Mouse (Mus musculus) kidney, postnatal 0 days (tissue): ENCODE measurements at regions not wholly inside any gene's neighbourhood (a gene's known extent, or its start where the extent isn't known, plus 50 kb on each side); places are given as distances from the start of the nearest gene placed in this dataset.

Experiments used
- ATAC-seq: fragments of 200-750 bp; cut with Nextera tagmentation; replicated peaks from 2 replicates; pipeline ENCODE4 v1.8.0; 2017; ENCODE audit warnings: low read depth, moderate number of reproducible peaks, moderate TSS enrichment, moderate library complexity; ENCODE audit not compliant: low FRiP score
- DNase-seq: peaks from one replicate; pipeline ENCODE4 v3.0.0-alpha.2; 2016; ENCODE audit warnings: low spot score
- H3K27ac ChIP-seq: fragments of 300-500 bp; sonication (generic); 2 replicates; pipeline ENCODE4 v1.5.1; 2014; ENCODE audit warnings: mild to moderate bottlenecking
- H3K27me3 ChIP-seq: fragments of 300-500 bp; sonication (generic); 2 replicates; pipeline ENCODE4 v1.6.1; 2014; ENCODE audit warnings: low read length, mixed read lengths; ENCODE audit not compliant: insufficient read depth
- H3K36me3 ChIP-seq: fragments of 300-500 bp; sonication (generic); 2 replicates; pipeline ENCODE4 v1.6.1; 2014; ENCODE audit warnings: low read length, mixed read lengths; ENCODE audit not compliant: insufficient read depth
- H3K4me1 ChIP-seq: fragments of 300-500 bp; sonication (generic); replicated peaks from 2 replicates; pipeline ENCODE4 v1.6.1; 2014; ENCODE audit warnings: antibody characterized with exemption, low read length, mixed read lengths; ENCODE audit not compliant: insufficient read depth
- H3K4me2 ChIP-seq: fragments of 300-500 bp; sonication (generic); 2 replicates; pipeline ENCODE4 v1.6.1; 2014; ENCODE audit warnings: mild to moderate bottlenecking, low read length, moderate library complexity, mixed read lengths
- H3K4me3 ChIP-seq: fragments of 300-500 bp; sonication (generic); replicated peaks from 2 replicates; pipeline ENCODE4 v1.5.1; 2014; ENCODE audit warnings: low read depth, low read length
- H3K9ac ChIP-seq: fragments of 300-500 bp; sonication (generic); 2 replicates; pipeline ENCODE4 v1.6.1; 2014; ENCODE audit warnings: low read depth, low read length
- H3K9me3 ChIP-seq: fragments of 300-500 bp; sonication (generic); replicated peaks from 2 replicates; pipeline ENCODE4 v1.6.1; 2016; ENCODE audit warnings: low read length, inconsistent platforms, mixed read lengths
- CTCF ChIP-seq: IDR thresholded peaks from 2 replicates; pipeline ENCODE4 v1.5.1; 2016; ENCODE audit warnings: antibody characterized with exemption, low read depth, mild to moderate bottlenecking, moderate library complexity
- WGBS: fragments of 180-500 bp; shearing (Covaris S2); extraction: QIAGEN DNeasy Blood & Tissue Kit; methylation state at CpG from one replicate; pipeline ENCODE4 v1.1.7; 2014; 5-methylcytosine and 5-hydroxymethylcytosine counted together

- no peak overlapping the region for H3K9ac ChIP-seq
- no peaks in the 10 kb centered on the region for H3K4me1 ChIP-seq
- DNase-seq (no peak), ATAC-seq (no peak)
- no peak overlapping the region for H3K27ac ChIP-seq
- no peak overlapping the region for H3K4me2 ChIP-seq
- no peak for TF ChIP-seq CTCF
- no peaks in the 10 kb centered on the region for H3K9me3 ChIP-seq
- no peaks in the 10 kb centered on the region for H3K27me3 ChIP-seq
- H3K4me3 ChIP-seq, result no peak overlapping the region
- no peaks in the 10 kb centered on the region for H3K36me3 ChIP-seq
These were observed 116.5 kb upstream of the Alkal2 start for GRCm38 (mm10) chr12:30767621-30768020.

DNA sequence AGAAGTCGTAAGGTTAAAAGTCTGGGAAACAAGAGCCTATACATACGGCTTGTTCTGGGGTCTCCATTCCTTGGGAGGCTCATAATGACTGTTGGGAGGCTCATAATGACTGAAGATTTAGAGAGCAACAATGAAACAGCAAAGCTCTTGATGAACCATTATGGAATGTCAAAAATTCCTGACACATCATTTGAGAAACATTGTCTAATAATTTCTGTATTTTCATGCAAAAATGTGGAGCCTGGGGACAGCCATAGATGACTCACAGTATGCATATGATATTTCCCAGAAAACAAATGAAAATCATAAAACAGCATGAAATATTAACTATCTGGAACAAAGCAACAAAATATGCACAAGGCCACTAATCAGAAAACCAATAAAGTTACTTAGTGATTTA is 90.8 kb upstream of the Alkal2 start:
- Histone ChIP-seq H3K27ac (no peak overlapping the region), H3K36me3 (no peaks in the 10 kb centered on the region), H3K9ac (no peak overlapping the region), H3K4me2 (no peak overlapping the region), H3K4me1 (no peaks in the 10 kb centered on the region), H3K4me3 (no peak overlapping the region), H3K9me3 (no peaks in the 10 kb centered on the region), H3K27me3 (no peaks in the 10 kb centered on the region)
- DNase-seq (no peak), ATAC-seq (no peak)
- no peak for TF ChIP-seq CTCF
- 86% methylated on average over 2 of the region's 2 CpGs for WGBS

DNA sequence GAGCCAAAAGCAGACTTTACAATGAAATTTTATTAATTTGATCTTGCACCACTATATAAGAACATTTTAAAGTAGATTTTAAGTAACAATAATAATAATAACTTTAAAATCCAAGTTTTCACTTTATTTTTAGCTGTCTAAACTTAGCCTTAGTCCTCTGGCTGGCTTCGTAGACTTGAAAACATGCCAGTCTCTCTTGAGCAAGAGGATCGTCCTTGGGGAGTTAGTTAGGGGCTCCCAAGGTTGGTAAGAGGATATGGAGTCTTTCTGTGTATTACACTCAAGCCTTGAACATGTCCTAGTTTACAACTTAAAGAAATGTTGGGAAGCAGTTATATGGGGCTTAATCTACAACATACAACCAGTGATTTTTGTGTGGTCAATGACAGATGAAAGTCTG is 68.0 kb upstream of the Alkal2 start:
- Histone ChIP-seq H3K4me1 (no peaks in the 10 kb centered on the region), H3K9ac (no peak overlapping the region), H3K4me3 (no peak overlapping the region), H3K27me3 (no peaks in the 10 kb centered on the region), H3K9me3 (no peaks in the 10 kb centered on the region), H3K36me3 (no peaks in the 10 kb centered on the region), H3K27ac (no peak overlapping the region), H3K4me2 (no peak overlapping the region)
- 74% methylated on average over 2 of the region's 2 CpGs for WGBS
- no peak for TF ChIP-seq CTCF
- ATAC-seq (no peak), DNase-seq (no peak)

- TF ChIP-seq CTCF, result no peak
These were observed 52.7 kb upstream of the Alkal2 start for GRCm38 (mm10) chr12:30831383-30831782.

More at GRCm38 (mm10) chr12:30831383-30831782, 52.7 kb upstream of the Alkal2 start:
- no peaks in the 10 kb centered on the region for H3K36me3 ChIP-seq
- no peaks in the 10 kb centered on the region for H3K27me3 ChIP-seq
- H3K27ac ChIP-seq, result no peak overlapping the region
- H3K9ac ChIP-seq, result no peak overlapping the region
- WGBS, result 87% methylated on average over 3 of the region's 3 CpGs
- H3K4me3 ChIP-seq, result no peak overlapping the region
- ATAC-seq (no peak), DNase-seq (no peak)
- no peak overlapping the region for H3K4me2 ChIP-seq
- no peaks in the 10 kb centered on the region for H3K4me1 ChIP-seq
- no peaks in the 10 kb centered on the region for H3K9me3 ChIP-seq
